Mouse (Mus musculus) limb, embryonic 12.5 days (tissue): ENCODE results near the gene Sp9. TPM values are rescaled to one million over a fixed set of nuclear protein-coding genes. Genes with fewer than 3 reads are reported as not detected.

Experiments
- ATAC-seq: fragments of 200-750 bp; cut with Nextera tagmentation; 2 replicates; pipeline ENCODE4 v1.8.0; 2017; ENCODE audit warnings: low read depth, moderate TSS enrichment; ENCODE audit not compliant: insufficient number of reproducible peaks, insufficient read depth, low FRiP score, low TSS enrichment
- H3K27ac ChIP-seq: fragments of 300-500 bp; sonication (generic); 2 replicates; pipeline ENCODE4 v1.5.1; 2016; ENCODE audit warnings: mild to moderate bottlenecking, moderate library complexity
- H3K27me3 ChIP-seq: fragments of 300-500 bp; sonication (generic); 2 replicates; pipeline ENCODE4 v1.6.1; 2016; ENCODE audit warnings: mild to moderate bottlenecking, moderate library complexity
- H3K36me3 ChIP-seq: fragments of 300-500 bp; sonication (generic); 2 replicates; pipeline ENCODE4 v1.6.1; 2016; ENCODE audit warnings: mild to moderate bottlenecking, moderate library complexity
- H3K4me1 ChIP-seq: fragments of 300-500 bp; sonication (generic); replicated peaks from 2 replicates; pipeline ENCODE4 v1.6.1; 2016
- H3K4me2 ChIP-seq: fragments of 300-500 bp; sonication (generic); 2 replicates; pipeline ENCODE4 v1.6.1; 2016; ENCODE audit warnings: mild to moderate bottlenecking, moderate library complexity
- H3K4me3 ChIP-seq: fragments of 300-500 bp; sonication (generic); replicated peaks from 2 replicates; pipeline ENCODE4 v1.5.1; 2016; ENCODE audit warnings: mild to moderate bottlenecking
- H3K9ac ChIP-seq: fragments of 300-500 bp; sonication (generic); replicated peaks from 2 replicates; pipeline ENCODE4 v1.6.1; 2016; ENCODE audit warnings: mild to moderate bottlenecking, moderate library complexity
- H3K9me3 ChIP-seq: fragments of 300-500 bp; sonication (generic); 2 replicates; pipeline ENCODE4 v1.6.1; 2016; ENCODE audit warnings: mild to moderate bottlenecking, moderate library complexity
- WGBS: fragments of 180-500 bp; shearing (Covaris S2); methylation state at CpG from one replicate; pipeline ENCODE4 v1.1.7; 2016; 5-methylcytosine and 5-hydroxymethylcytosine counted together
- polyA plus RNA-seq: library from polyadenylated mRNA; unstranded; fragments of >200 nt; fragmentation: Nextera tagmentation; extraction: Ambion mirVana; gene quantifications from 2 replicates; pipeline ENCODE4 v1.2.1, GENCODE M21; 2016

Sp9 gene
- 2.5 and 3.0 TPM in 2 replicates for polyA plus RNA-seq

GRCm38 (mm10) chr2:73271459-73272161 is at the start of gene Sp9:
Gene Sp9 (plus strand): TSS chr2:73271925.
- Histone ChIP-seq H3K9me3 (no peaks in the 10 kb centered on the region), H3K27me3 (peaks cover 86% of the 10 kb centered on the region), H3K4me3 (peak within 1 kb of the TSS; percentile 48), H3K9ac (peak within 1 kb of the TSS; percentile 66), H3K4me1 (peaks cover 57% of the 10 kb centered on the region), H3K4me2 (peak within 1 kb of the TSS; percentile 75), H3K36me3 (no peaks in the 10 kb centered on the region), H3K27ac (no peak within 1 kb of the TSS)
- 1% methylated on average over 48 of the region's 48 CpGs for WGBS
- peak; percentile 74 for ATAC-seq

DNA sequence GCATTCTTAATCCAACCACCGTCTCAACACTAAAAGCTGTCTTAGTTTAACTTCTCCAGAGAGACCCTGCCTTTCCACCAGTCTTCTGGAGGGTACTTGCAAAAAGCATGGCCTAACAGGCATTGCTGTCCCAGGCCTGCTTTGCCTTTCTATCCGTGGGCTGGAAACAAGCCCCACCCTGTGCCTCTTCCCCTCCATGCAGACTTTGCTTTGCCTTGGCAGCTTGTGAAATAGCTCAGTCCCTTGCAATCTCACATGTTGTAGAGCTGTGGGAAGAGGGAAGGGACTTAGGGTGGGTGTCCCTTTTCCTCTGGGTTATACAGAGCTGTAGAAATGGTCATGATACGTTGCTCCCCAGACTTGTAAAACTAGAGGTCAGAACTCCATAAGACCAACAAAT is 40.6 kb upstream of the Sp9 start:
- peaks cover 7% of the 10 kb centered on the region; the same call in 1 of the 2 replicates for H3K4me1 ChIP-seq
- no peak for ATAC-seq
- H3K27ac ChIP-seq = no peak overlapping the region
- no peak overlapping the region for H3K4me3 ChIP-seq
- H3K9me3 ChIP-seq = no peaks in the 10 kb centered on the region
- H3K36me3 ChIP-seq = no peaks in the 10 kb centered on the region
- H3K27me3 ChIP-seq = no peaks in the 10 kb centered on the region
- H3K4me2 ChIP-seq = no peak overlapping the region
- WGBS = 49% methylated on average over 3 of the region's 3 CpGs
- no peak overlapping the region for H3K9ac ChIP-seq

DNA sequence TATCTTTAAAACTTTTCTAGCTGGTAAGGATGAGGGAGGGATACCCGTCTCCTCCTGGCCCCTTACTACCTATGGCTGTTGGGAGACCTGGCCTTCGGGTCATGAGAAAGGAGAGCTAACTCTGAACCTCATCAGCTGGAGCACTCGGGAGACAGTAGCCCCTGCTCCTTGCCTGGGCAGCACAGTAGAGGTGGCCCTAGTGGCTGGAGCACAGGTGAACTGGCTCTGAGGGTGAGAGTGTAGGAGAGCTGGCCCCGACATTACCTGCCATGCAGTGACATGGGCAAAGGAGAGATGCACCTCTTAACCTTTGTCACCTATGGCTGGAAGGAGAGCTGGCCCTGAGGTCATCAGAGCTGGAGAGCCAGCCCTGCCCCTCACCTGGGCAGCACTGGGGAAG is 30.4 kb upstream of the Sp9 start:
- Histone ChIP-seq H3K4me2 (no peak overlapping the region), H3K36me3 (no peaks in the 10 kb centered on the region), H3K4me1 (peaks cover 13% of the 10 kb centered on the region), H3K9me3 (no peaks in the 10 kb centered on the region), H3K9ac (no peak overlapping the region), H3K4me3 (no peak overlapping the region), H3K27me3 (no peaks in the 10 kb centered on the region), H3K27ac (no peak overlapping the region)
- no peak for ATAC-seq
- whole genome bisulfite sequencing = 80% methylated on average over 4 of the region's 4 CpGs

DNA sequence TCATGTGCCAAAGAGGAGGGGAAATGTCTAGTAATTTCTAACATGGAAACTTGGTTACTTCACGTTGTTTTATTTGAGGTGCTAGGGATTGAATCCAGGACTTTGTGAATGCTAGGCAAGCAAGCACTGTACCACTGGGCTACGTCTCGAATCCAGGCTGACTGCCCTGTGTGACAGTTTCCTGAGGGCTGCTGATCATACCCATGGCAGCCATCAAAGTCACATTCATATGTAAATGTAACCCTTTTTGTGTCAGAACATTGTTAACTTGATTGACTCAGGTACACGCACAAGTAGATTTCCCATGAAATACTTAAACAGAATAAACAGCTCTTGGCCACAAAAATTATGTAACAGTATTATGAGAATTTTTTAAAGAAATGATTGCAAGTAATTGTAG is 23.0 kb upstream of the Sp9 start:
- Histone ChIP-seq H3K4me1 (peaks cover 8% of the 10 kb centered on the region), H3K4me3 (no peak overlapping the region), H3K27me3 (no peaks in the 10 kb centered on the region), H3K9me3 (0 out of 2 replicates have a peak, but pooled peaks cover 2% of the 10 kb centered on the region), H3K27ac (no peak overlapping the region), H3K9ac (no peak overlapping the region), H3K4me2 (no peak overlapping the region), H3K36me3 (no peaks in the 10 kb centered on the region)
- WGBS = 55% methylated on average over 4 of the region's 4 CpGs
- no peak for ATAC-seq

DNA sequence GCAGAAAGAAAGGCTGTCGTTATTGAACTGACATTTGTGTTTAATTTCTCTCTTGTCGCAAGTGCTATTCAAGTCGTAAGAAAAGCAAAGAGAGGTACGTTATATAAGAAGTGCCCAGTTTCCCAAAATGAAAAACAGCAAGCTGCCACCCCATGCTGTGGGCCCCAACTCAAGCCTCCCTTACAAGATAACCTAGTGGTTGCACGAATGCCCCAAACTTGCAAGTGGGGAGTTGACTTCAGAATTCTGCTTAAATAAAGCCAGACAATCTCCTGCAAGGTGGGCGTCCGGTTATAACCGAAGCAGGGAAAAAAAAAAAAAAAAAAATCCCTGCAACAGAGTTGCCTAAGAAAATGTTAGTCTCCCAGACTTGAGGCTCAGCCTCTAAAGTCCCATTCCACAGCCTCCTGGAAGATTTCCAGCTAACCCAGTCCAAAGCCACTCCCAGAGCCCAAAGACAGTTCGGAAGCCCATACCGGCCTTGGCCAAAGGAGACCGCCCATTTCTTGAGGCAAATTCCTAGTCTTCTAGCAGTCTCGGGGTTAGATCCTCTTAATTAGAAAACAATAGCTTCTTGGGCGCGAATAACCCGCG is 8.5 kb upstream of the Sp9 start:
- Histone ChIP-seq H3K36me3 (no peaks in the 10 kb centered on the region), H3K27ac (no peak overlapping the region), H3K27me3 (peaks cover 59% of the 10 kb centered on the region), H3K4me3 (peak overlapping the region; percentile 52), H3K9me3 (peaks cover 4% of the 10 kb centered on the region; the same call in 1 of the 2 replicates), H3K4me2 (peak overlapping the region; percentile 84), H3K9ac (peak overlapping the region; percentile 53), H3K4me1 (peaks cover 37% of the 10 kb centered on the region)
- 3% methylated on average over 16 of the region's 16 CpGs for WGBS
- no peak for ATAC-seq

- peak overlapping the region; percentile 84 for H3K4me2 ChIP-seq
- H3K27ac ChIP-seq = no peak overlapping the region
- peaks cover 4% of the 10 kb centered on the region; the same call in 1 of the 2 replicates for H3K9me3 ChIP-seq
- H3K4me1 ChIP-seq = peaks cover 38% of the 10 kb centered on the region
- no peaks in the 10 kb centered on the region for H3K36me3 ChIP-seq
- 1% methylated on average over 38 of the region's 38 CpGs for WGBS
- peaks cover 66% of the 10 kb centered on the region for H3K27me3 ChIP-seq
- peak; percentile 53 for ATAC-seq
- peak overlapping the region; percentile 53 for H3K9ac ChIP-seq
- H3K4me3 ChIP-seq = peak overlapping the region; percentile 52
These were observed 7.7 kb upstream of the Sp9 start for GRCm38 (mm10) chr2:73263794-73264610.

DNA sequence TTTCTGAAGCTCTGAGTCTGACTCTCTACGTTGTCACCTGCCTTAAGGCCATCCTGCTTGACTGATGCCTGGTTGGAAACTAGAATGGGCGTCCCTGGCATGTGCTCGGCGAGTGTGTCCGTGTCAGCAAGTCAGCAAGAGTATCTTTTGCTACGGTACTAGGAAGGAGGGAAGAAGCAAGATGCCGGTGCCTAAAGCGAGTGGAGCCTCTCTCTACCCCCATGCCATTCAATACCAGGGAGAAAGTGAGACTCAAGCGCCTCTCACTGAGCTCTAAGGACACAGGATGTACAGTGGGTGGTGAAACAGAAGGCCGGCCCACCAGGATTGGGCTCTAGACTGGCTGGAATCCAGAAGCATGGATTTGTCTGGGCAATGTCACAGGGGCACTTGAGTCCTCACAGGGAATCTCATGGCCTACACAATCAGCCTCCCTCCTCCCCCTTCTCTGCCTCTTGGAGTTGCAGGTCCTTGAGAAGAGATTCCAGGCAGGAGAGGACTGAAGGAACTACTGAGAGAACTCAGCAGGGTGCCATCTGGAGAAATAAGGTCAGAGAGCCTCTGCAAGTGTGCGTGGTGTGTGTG is 7.0 kb upstream of the Sp9 start:
- no peak for ATAC-seq
- Histone ChIP-seq H3K4me2 (peak overlapping the region; percentile 84), H3K4me3 (peak overlapping the region; percentile 52), H3K9ac (no peak overlapping the region), H3K36me3 (no peaks in the 10 kb centered on the region), H3K9me3 (peaks cover 4% of the 10 kb centered on the region; the same call in 1 of the 2 replicates), H3K4me1 (peaks cover 42% of the 10 kb centered on the region), H3K27me3 (peaks cover 73% of the 10 kb centered on the region), H3K27ac (no peak overlapping the region)
- 7% methylated on average over 11 of the region's 11 CpGs for WGBS

- H3K4me2 ChIP-seq = no peak overlapping the region
- no peak for ATAC-seq
- WGBS = 3% methylated on average over 5 of the region's 5 CpGs
- peaks cover 2% of the 10 kb centered on the region; the same call in 1 of the 2 replicates for H3K9me3 ChIP-seq
- no peak overlapping the region for H3K4me3 ChIP-seq
- H3K9ac ChIP-seq = no peak overlapping the region
- no peaks in the 10 kb centered on the region for H3K36me3 ChIP-seq
- peaks cover 86% of the 10 kb centered on the region for H3K27me3 ChIP-seq
- peaks cover 54% of the 10 kb centered on the region for H3K4me1 ChIP-seq
- H3K27ac ChIP-seq = no peak overlapping the region
These were observed 5.7 kb upstream of the Sp9 start for GRCm38 (mm10) chr2:73266011-73266410.

- Histone ChIP-seq H3K4me3 (no peak overlapping the region), H3K4me1 (peaks cover 60% of the 10 kb centered on the region), H3K9ac (no peak overlapping the region), H3K27me3 (peaks cover 92% of the 10 kb centered on the region), H3K9me3 (no peaks in the 10 kb centered on the region; the same call in 1 of the 2 replicates), H3K27ac (no peak overlapping the region), H3K4me2 (no peak overlapping the region), H3K36me3 (no peaks in the 10 kb centered on the region)
- WGBS = 28% methylated on average over 1 of the region's 1 CpGs
- no peak for ATAC-seq
These were observed 5.1 kb upstream of the Sp9 start for GRCm38 (mm10) chr2:73266623-73267022.

GRCm38 (mm10) chr2:73267231-73267630 is 4.5 kb upstream of the Sp9 start:
- Histone ChIP-seq H3K4me3 (no peak overlapping the region), H3K27ac (no peak overlapping the region), H3K36me3 (no peaks in the 10 kb centered on the region), H3K4me2 (no peak overlapping the region), H3K9ac (no peak overlapping the region), H3K27me3 (peaks cover 92% of the 10 kb centered on the region), H3K4me1 (peaks cover 66% of the 10 kb centered on the region), H3K9me3 (no peaks in the 10 kb centered on the region)
- ATAC-seq = no peak
- WGBS = 16% methylated on average over 3 of the region's 3 CpGs

DNA sequence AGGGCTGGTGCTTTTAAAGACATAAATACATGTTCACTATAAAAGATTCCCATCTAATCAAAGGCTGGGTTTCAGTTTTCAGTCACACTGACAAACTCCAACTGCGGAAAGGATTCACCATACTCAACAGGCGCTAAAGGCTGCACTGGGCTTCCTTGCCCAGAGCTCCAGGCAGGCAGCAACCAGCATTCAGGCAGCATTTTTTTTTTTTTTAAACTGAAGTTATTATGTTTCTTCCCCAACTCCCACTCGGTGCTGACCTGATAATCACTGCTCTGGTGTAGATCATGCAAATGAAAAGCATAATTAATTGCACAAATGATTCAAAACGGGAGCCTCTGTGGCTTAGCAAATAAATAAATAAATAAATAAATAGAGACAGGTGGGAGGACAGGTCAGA is 3.9 kb upstream of the Sp9 start:
- Histone ChIP-seq H3K4me3 (no peak overlapping the region), H3K4me2 (no peak overlapping the region), H3K36me3 (no peaks in the 10 kb centered on the region), H3K9me3 (no peaks in the 10 kb centered on the region), H3K27ac (no peak overlapping the region), H3K27me3 (peaks cover 92% of the 10 kb centered on the region), H3K4me1 (peaks cover 69% of the 10 kb centered on the region), H3K9ac (no peak overlapping the region)
- no peak for ATAC-seq
- WGBS = 1% methylated on average over 4 of the region's 4 CpGs
